Mouse (Mus musculus): ENCODE results near the gene Cyp2b10. TPM values are rescaled to one million over a fixed set of nuclear protein-coding genes. Genes with fewer than 3 reads are reported as not detected.
A peak's percentile ranks its signal among the peaks of the same experiment; 100 is the strongest.
"Not testable (repeated sequence)": the region's sequence is repeated elsewhere in the genome, so short reads cannot be mapped to it uniquely, and the experiment has no call there.

The Cyp2b10 gene
- 1 to 10 TPM; 1.4 to 1.5 TPM for total RNA-seq (2021)

GRCm38 (mm10) chr7:25897411-25897810 is at the start of gene Cyp2b10:
Cyp2b10 (plus strand) TSS chr7:25897620.
- intact Hi-C loops (cut with DNase I) = no loop called here
- DNase-seq (ENCODE audit: low spot score) = no peak

GRCm38 (mm10) chr7:25847722-25848443 is 49.5 kb upstream of the Cyp2b10 start:
- DNase-seq (ENCODE audit: low spot score) = peak; percentile 55
- intact Hi-C loops (cut with DNase I) = no loop called here

- no peak for DNase-seq (ENCODE audit: low spot score)
- intact Hi-C loops (cut with DNase I) = no loop called here
These were observed 49.0 kb upstream of the Cyp2b10 start for GRCm38 (mm10) chr7:25848444-25848812.

GRCm38 (mm10) chr7:25855082-25855481 is 42.3 kb upstream of the Cyp2b10 start:
- intact Hi-C loops (cut with DNase I) = no loop called here
- peak; percentile 24 for DNase-seq (ENCODE audit: low spot score)

GRCm38 (mm10) chr7:25859962-25860870 is 37.2 kb upstream of the Cyp2b10 start:
- intact Hi-C loops (cut with DNase I) = no loop called here
- no peak for DNase-seq (ENCODE audit: low spot score)

- DNase-seq (ENCODE audit: low spot score) = no peak
- intact Hi-C loops (cut with DNase I) = no loop called here
These were observed 35.1 kb upstream of the Cyp2b10 start for GRCm38 (mm10) chr7:25862365-25862764.

GRCm38 (mm10) chr7:25863756-25864155 is 33.7 kb upstream of the Cyp2b10 start:
- intact Hi-C loops (cut with DNase I) = no loop called here
- DNase-seq (ENCODE audit: low spot score) = no peak

- intact Hi-C loops (cut with DNase I) = no loop called here
- no peak for DNase-seq (ENCODE audit: low spot score)
These were observed 32.6 kb upstream of the Cyp2b10 start for GRCm38 (mm10) chr7:25864861-25865260.

- DNase-seq (ENCODE audit: low spot score) = no peak
- intact Hi-C loops (cut with DNase I) = no loop called here
These were observed 27.6 kb upstream of the Cyp2b10 start for GRCm38 (mm10) chr7:25869789-25870188.

- intact Hi-C loops (cut with DNase I) = no loop called here
- DNase-seq (ENCODE audit: low spot score) = no peak
These were observed 24.8 kb upstream of the Cyp2b10 start for GRCm38 (mm10) chr7:25872624-25873023.

- DNase-seq (ENCODE audit: low spot score) = no peak
- intact Hi-C loops (cut with DNase I) = no loop called here
These were observed 18.7 kb upstream of the Cyp2b10 start for GRCm38 (mm10) chr7:25878735-25879134.

- DNase-seq (ENCODE audit: low spot score); intact Hi-C loops (cut with DNase I): not testable (repeated sequence)
These were observed 16.7 kb upstream of the Cyp2b10 start for GRCm38 (mm10) chr7:25880721-25881120.

GRCm38 (mm10) chr7:25884272-25884671 is 13.1 kb upstream of the Cyp2b10 start:
- intact Hi-C loops (cut with DNase I) = no loop called here
- no peak for DNase-seq (ENCODE audit: low spot score)

GRCm38 (mm10) chr7:25887758-25888157 is 9.7 kb upstream of the Cyp2b10 start:
- intact Hi-C loops (cut with DNase I) = no loop called here
- DNase-seq (ENCODE audit: low spot score) = no peak

GRCm38 (mm10) chr7:25893159-25893558 is 4.3 kb upstream of the Cyp2b10 start:
- intact Hi-C loops (cut with DNase I) = no loop called here
- no peak for DNase-seq (ENCODE audit: low spot score)

- intact Hi-C loops (cut with DNase I) = no loop called here
- DNase-seq (ENCODE audit: low spot score) = no peak
These were observed 2.3 kb upstream of the Cyp2b10 start for GRCm38 (mm10) chr7:25895162-25895561.

- intact Hi-C loops (cut with DNase I) = no loop called here
- no peak for DNase-seq (ENCODE audit: low spot score)
These were observed 644 bp downstream of the Cyp2b10 start for GRCm38 (mm10) chr7:25898064-25898463.

GRCm38 (mm10) chr7:25902061-25902690 is 4.8 kb downstream of the Cyp2b10 start:
- no peak for DNase-seq (ENCODE audit: low spot score)
- intact Hi-C loops (cut with DNase I) = no loop called here

- DNase-seq (ENCODE audit: low spot score) = no peak
- intact Hi-C loops (cut with DNase I) = no loop called here
These were observed 5.7 kb downstream of the Cyp2b10 start for GRCm38 (mm10) chr7:25903156-25903555.

- no peak for DNase-seq (ENCODE audit: low spot score)
- intact Hi-C loops (cut with DNase I) = no loop called here
These were observed 6.6 kb downstream of the Cyp2b10 start for GRCm38 (mm10) chr7:25904066-25904465.

GRCm38 (mm10) chr7:25904489-25904888 is 7.1 kb downstream of the Cyp2b10 start:
- DNase-seq (ENCODE audit: low spot score) = no peak
- intact Hi-C loops (cut with DNase I) = no loop called here

Data from heart, postnatal 25 days (tissue).